Mouse (Mus musculus) lung, postnatal 0 days (tissue): ENCODE measurements around the gene Tdrd3. TPM values are rescaled to one million over a fixed set of nuclear protein-coding genes. Genes with fewer than 3 reads are reported as not detected.
A peak's percentile ranks its signal among the peaks of the same experiment; 100 is the strongest.

Experiments used
- ATAC-seq: fragments of 200-750 bp; cut with Nextera tagmentation; 2 replicates; pipeline ENCODE4 v1.8.0; 2017; ENCODE audit warnings: moderate library complexity
- DNase-seq: peaks from one replicate; pipeline ENCODE4 v3.0.0-alpha.2; 2016; ENCODE audit warnings: low spot score
- H3K27ac ChIP-seq: fragments of 300-500 bp; sonication (generic); 2 replicates; pipeline ENCODE4 v1.5.1; 2014; ENCODE audit warnings: antibody characterized with exemption, mild to moderate bottlenecking, low read length, mixed read lengths
- H3K27me3 ChIP-seq: fragments of 300-500 bp; sonication (generic); replicated peaks from 2 replicates; pipeline ENCODE4 v1.6.1; 2014; ENCODE audit warnings: low read length, mixed read lengths; ENCODE audit not compliant: insufficient read depth
- H3K36me3 ChIP-seq: fragments of 300-500 bp; sonication (generic); 2 replicates; pipeline ENCODE4 v1.6.1; 2014; ENCODE audit warnings: low read length, mixed read lengths; ENCODE audit not compliant: insufficient read depth
- H3K4me1 ChIP-seq: fragments of 300-500 bp; sonication (generic); 2 replicates; pipeline ENCODE4 v1.6.1; 2014; ENCODE audit warnings: antibody characterized with exemption, low read depth, low read length, mixed read lengths; ENCODE audit not compliant: insufficient read depth
- H3K4me2 ChIP-seq: fragments of 300-500 bp; sonication (generic); replicated peaks from 2 replicates; pipeline ENCODE4 v1.6.1; 2014; ENCODE audit warnings: low read depth, mild to moderate bottlenecking, low read length, moderate library complexity, mixed read lengths
- H3K4me3 ChIP-seq: fragments of 300-500 bp; sonication (generic); 2 replicates; pipeline ENCODE4 v1.5.1; 2014; ENCODE audit warnings: low read depth, low read length
- H3K9ac ChIP-seq: fragments of 300-500 bp; sonication (generic); replicated peaks from 2 replicates; pipeline ENCODE4 v1.6.1; 2014; ENCODE audit warnings: low read depth, mild to moderate bottlenecking
- H3K9me3 ChIP-seq: fragments of 300-500 bp; sonication (generic); 2 replicates; pipeline ENCODE4 v1.6.1; 2016; ENCODE audit warnings: low read length, mixed read lengths
- CTCF ChIP-seq: IDR thresholded peaks from 2 replicates; pipeline ENCODE4 v1.5.1; 2016; ENCODE audit warnings: antibody characterized with exemption, mild to moderate bottlenecking
- EP300 ChIP-seq: IDR thresholded peaks from 2 replicates; pipeline ENCODE4 v1.6.1; 2016; ENCODE audit warnings: antibody characterized with exemption, mild to moderate bottlenecking, control low read depth
- WGBS: fragments of 180-500 bp; shearing (Covaris S2); extraction: QIAGEN DNeasy Blood & Tissue Kit; methylation state at CpG from one replicate; pipeline ENCODE4 v1.1.7; 2014; 5-methylcytosine and 5-hydroxymethylcytosine counted together
- polyA plus RNA-seq: library from polyadenylated mRNA; unstranded; fragments of >200 nt; fragmentation: Nextera tagmentation; extraction: Ambion mirVana; gene quantifications from 2 replicates; pipeline ENCODE4 v1.2.1, GENCODE M21; 2015

The Tdrd3 gene
- polyA plus RNA-seq, 1 experiment from 2014 or later = 15.5 TPM

GRCm38 (mm10) chr14:87415486-87415807 is 992 bp upstream of the Tdrd3 start:
- no peaks in the 10 kb centered on the region for H3K9me3 ChIP-seq
- TF ChIP-seq CTCF (no peak), EP300 (no peak)
- peak overlapping the region; percentile 90 for H3K4me3 ChIP-seq
- no peak for DNase-seq
- 0 out of 2 replicates have a peak overlapping the region, but pooled peaks have one; percentile 5 for H3K9ac ChIP-seq
- no peaks in the 10 kb centered on the region for H3K36me3 ChIP-seq
- H3K27me3 ChIP-seq = no peaks in the 10 kb centered on the region
- H3K4me2 ChIP-seq = peak overlapping the region; percentile 92
- no peak for ATAC-seq
- WGBS = 1% methylated on average over 11 of the region's 11 CpGs
- peak overlapping the region; percentile 100 for H3K27ac ChIP-seq
- H3K4me1 ChIP-seq = no peaks in the 10 kb centered on the region; the same call in 1 of the 2 replicates

GRCm38 (mm10) chr14:87416755-87417690 is 584 bp downstream of the Tdrd3 start:
- peak overlapping the region; percentile 100 for H3K27ac ChIP-seq
- H3K27me3 ChIP-seq = no peaks in the 10 kb centered on the region
- H3K36me3 ChIP-seq = no peaks in the 10 kb centered on the region
- H3K9ac ChIP-seq = peak overlapping the region; percentile 95
- WGBS = under 1% methylated on average over 84 of the region's 109 CpGs
- peak; percentile 56 for ATAC-seq
- H3K4me1 ChIP-seq = no peaks in the 10 kb centered on the region; the same call in 1 of the 2 replicates
- H3K4me2 ChIP-seq = peak overlapping the region; percentile 92
- H3K4me3 ChIP-seq = peak overlapping the region; percentile 90
- H3K9me3 ChIP-seq = no peaks in the 10 kb centered on the region
- TF ChIP-seq CTCF = no peak
- no peak for TF ChIP-seq EP300
- DNase-seq = peak; percentile 74

DNA sequence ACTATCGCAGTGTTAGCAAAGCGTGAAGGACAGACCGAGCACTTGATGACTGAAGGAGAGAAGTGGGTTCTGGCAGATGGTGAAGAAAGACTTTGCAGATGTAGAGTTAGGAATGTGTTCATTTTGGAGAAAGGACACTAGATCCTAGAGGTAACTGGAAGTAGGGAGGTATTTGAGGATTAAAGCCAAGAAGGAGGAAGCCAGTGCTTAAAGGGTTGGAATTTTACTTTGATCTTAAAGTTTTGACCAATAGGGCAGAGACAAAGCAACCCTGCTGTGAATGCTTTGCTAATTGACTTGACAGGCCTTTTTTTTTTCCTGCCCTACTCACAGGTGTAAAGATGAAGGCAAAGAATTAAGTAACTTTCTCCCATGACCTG is 1.2 kb downstream of the Tdrd3 start:
- TF ChIP-seq EP300 (no peak), CTCF (no peak)
- no peak for ATAC-seq
- peak overlapping the region; percentile 100 for H3K27ac ChIP-seq
- H3K27me3 ChIP-seq = no peaks in the 10 kb centered on the region
- DNase-seq = peak; percentile 25
- H3K4me3 ChIP-seq = peak overlapping the region; percentile 90
- WGBS = 0% methylated on average over 3 of the region's 3 CpGs
- H3K36me3 ChIP-seq = no peaks in the 10 kb centered on the region
- no peaks in the 10 kb centered on the region for H3K9me3 ChIP-seq
- H3K9ac ChIP-seq = peak overlapping the region; percentile 95
- H3K4me2 ChIP-seq = peak overlapping the region; percentile 92
- H3K4me1 ChIP-seq = no peaks in the 10 kb centered on the region; the same call in 1 of the 2 replicates

GRCm38 (mm10) chr14:87419740-87420139 is 3.3 kb downstream of the Tdrd3 start:
- Histone ChIP-seq H3K9me3 (no peaks in the 10 kb centered on the region), H3K27ac (no peak overlapping the region), H3K27me3 (no peaks in the 10 kb centered on the region), H3K4me3 (no peak overlapping the region), H3K4me1 (no peaks in the 10 kb centered on the region; the same call in 1 of the 2 replicates), H3K9ac (no peak overlapping the region), H3K36me3 (no peaks in the 10 kb centered on the region), H3K4me2 (no peak overlapping the region)
- WGBS = 61% methylated on average over 2 of the region's 2 CpGs
- TF ChIP-seq CTCF (no peak), EP300 (no peak)
- DNase-seq (no peak), ATAC-seq (no peak)

DNA sequence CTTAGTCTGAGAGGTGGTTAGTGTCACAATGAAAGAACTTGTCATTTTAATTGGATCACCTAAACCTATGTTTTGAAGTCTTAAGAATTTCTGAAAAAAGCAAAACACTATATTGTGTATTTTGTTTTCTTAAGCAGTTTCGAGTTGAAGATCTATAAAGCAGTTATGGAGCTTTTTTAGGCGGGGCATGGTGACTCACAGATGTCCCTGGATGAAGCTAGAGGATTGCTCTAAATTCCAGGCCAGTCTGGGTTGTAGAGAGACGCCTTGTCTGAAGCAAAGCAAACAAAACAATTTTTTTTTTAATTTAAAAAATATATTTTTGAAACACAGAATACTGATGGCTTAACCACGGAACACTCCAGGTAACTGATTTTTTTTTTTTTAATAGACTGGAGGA is 4.1 kb downstream of the Tdrd3 start:
- H3K36me3 ChIP-seq = no peaks in the 10 kb centered on the region
- H3K27me3 ChIP-seq = no peaks in the 10 kb centered on the region
- DNase-seq (no peak), ATAC-seq (no peak)
- H3K27ac ChIP-seq = no peak overlapping the region
- H3K9ac ChIP-seq = no peak overlapping the region
- no peak for TF ChIP-seq CTCF
- TF ChIP-seq EP300 = no peak
- 81% methylated on average over 4 of the region's 4 CpGs for WGBS
- no peaks in the 10 kb centered on the region; the same call in 1 of the 2 replicates for H3K4me1 ChIP-seq
- no peak overlapping the region for H3K4me2 ChIP-seq
- H3K9me3 ChIP-seq = no peaks in the 10 kb centered on the region
- H3K4me3 ChIP-seq = no peak overlapping the region

GRCm38 (mm10) chr14:87422432-87422831 is 6.0 kb downstream of the Tdrd3 start:
- no peaks in the 10 kb centered on the region; the same call in none of the 2 replicates for H3K4me1 ChIP-seq
- ATAC-seq (no peak), DNase-seq (no peak)
- TF ChIP-seq CTCF = no peak
- TF ChIP-seq EP300 = no peak
- 89% methylated on average over 3 of the region's 3 CpGs for WGBS
- H3K9ac ChIP-seq = no peak overlapping the region
- H3K36me3 ChIP-seq = no peaks in the 10 kb centered on the region
- H3K9me3 ChIP-seq = no peaks in the 10 kb centered on the region
- no peak overlapping the region for H3K4me2 ChIP-seq
- H3K4me3 ChIP-seq = no peak overlapping the region
- H3K27ac ChIP-seq = no peak overlapping the region
- no peaks in the 10 kb centered on the region for H3K27me3 ChIP-seq
